21 mouse cellular contexts compared by ENCODE assay signal in genomic region chr7:29396943-29397340, GRCm38 (mm10).
A peak's percentile ranks its signal among the peaks of the same experiment; 100 is the strongest.
DNase-seq lines count a peak whose midpoint lies in the region.
"Had no signal": no experiment of that assay in that cellular context is flagged by ENCODE, and none has a peak within 500 bp of the region (broad histone marks: within the 10 kb centered on the region; RNA-seq: fewer than 3 reads in every experiment).

No protein-coding gene starts in this region.

- H3K4me3 ChIP-seq in heart, embryonic 10.5 days: no peak overlapping the region
- H3K4me3 ChIP-seq: erythroblast, embryonic 14.5 days; intestine, embryonic 15.5 days; layer of hippocampus, adult 2 months; limb, embryonic 10.5 days; limb, embryonic 15.5 days; stomach, embryonic 15.5 days had no signal

- H3K9me3 ChIP-seq in heart, embryonic 10.5 days: no peaks in the 10 kb centered on the region
- H3K9me3 ChIP-seq: intestine, embryonic 15.5 days; limb, embryonic 10.5 days; limb, embryonic 15.5 days; stomach, embryonic 15.5 days had no signal

- peak; percentile 88 for DNase-seq in heart, adult 11 months
- no peak for DNase-seq in heart, embryonic 10.5 days (ENCODE audit: low spot score)
- DNase-seq in urinary bladder, postnatal 14 days (ENCODE audit: low spot score): peak; percentile 44
- no peak for DNase-seq in urinary bladder, postnatal 36 days (ENCODE audit: low spot score in 2 of 2)
- DNase-seq in cerebellum, postnatal 10 days: peak; percentile 88 to 89
- DNase-seq in testis, postnatal 14 days (ENCODE audit: low spot score): no peak
- DNase-seq in lung, postnatal 25 days (ENCODE audit: low spot score): no peak
- DNase-seq: adrenal gland, postnatal 10 days; forebrain, postnatal 0 days; heart, postnatal 14 days; lung, adult 2 months; lung, postnatal 10 days; midbrain, embryonic 14.5 days; thymus, postnatal 25 days had no signal

- peaks cover 93% of the 10 kb centered on the region for H3K27me3 ChIP-seq in heart, embryonic 10.5 days (ENCODE audit: insufficient read depth, poor library complexity, severe bottlenecking)
- H3K27me3 ChIP-seq: intestine, embryonic 15.5 days; limb, embryonic 15.5 days; stomach, embryonic 15.5 days had no signal

- peaks cover 30% of the 10 kb centered on the region for H3K36me3 ChIP-seq in heart, embryonic 10.5 days

- no peak overlapping the region for H3K27ac ChIP-seq in heart, embryonic 10.5 days
- H3K27ac ChIP-seq: intestine, embryonic 15.5 days; limb, embryonic 10.5 days; liver, embryonic 14.5 days; stomach, embryonic 15.5 days had no signal

- 91% methylated on average over 16 of the region's 16 CpGs for WGBS in heart, embryonic 10.5 days

- H3K4me1 ChIP-seq in heart, embryonic 10.5 days: peaks cover 2% of the 10 kb centered on the region; the same call in 1 of the 2 replicates

Comparison
In these comparisons a context has a peak if more than half of its experiments do, and no peak if none do; other contexts are left out.
1. DNase-seq: peak in heart, adult 11 months (single experiment), urinary bladder, postnatal 14 days (single experiment) and cerebellum, postnatal 10 days (2 of 2); none in heart, embryonic 10.5 days (single experiment), urinary bladder, postnatal 36 days (0 of 2), testis, postnatal 14 days (single experiment) and lung, postnatal 25 days (single experiment).